Mouse (Mus musculus) spleen, adult 10 weeks (tissue): ENCODE data around the gene Srrm2. TPM values are rescaled to one million over a fixed set of nuclear protein-coding genes. Genes with fewer than 3 reads are reported as not detected.

Experiments used
- polyA plus RNA-seq: library from polyadenylated mRNA; stranded (reverse); fragments of 350-450 nt; fragmentation: Illumina TruSeq; extraction: RNeasy Lipid Tissue Mini Kit (QIAGEN cat#74804); gene quantifications from one replicate; pipeline ENCODE4 v1.2.3, GENCODE M21; 2015; ENCODE audit warnings: low replicate concordance; ENCODE audit not compliant: insufficient read depth

The Srrm2 gene
- 445 TPM for polyA plus RNA-seq

GRCm38 (mm10) chr17:23790269-23791078, at the start of gene Srrm2:
Gene Srrm2 (plus strand): TSS chr17:23790532.

GRCm38 (mm10) chr17:23740598-23741021, 49.7 kb upstream of the Srrm2 start, which contains the start of gene Paqr4:
Gene Paqr4 (minus strand): TSS chr17:23740867.

GRCm38 (mm10) chr17:23745301-23746251, 44.8 kb upstream of the Srrm2 start, which contains the start of gene Kremen2:
Gene Kremen2 (minus strand): TSS chr17:23745833.

DNA sequence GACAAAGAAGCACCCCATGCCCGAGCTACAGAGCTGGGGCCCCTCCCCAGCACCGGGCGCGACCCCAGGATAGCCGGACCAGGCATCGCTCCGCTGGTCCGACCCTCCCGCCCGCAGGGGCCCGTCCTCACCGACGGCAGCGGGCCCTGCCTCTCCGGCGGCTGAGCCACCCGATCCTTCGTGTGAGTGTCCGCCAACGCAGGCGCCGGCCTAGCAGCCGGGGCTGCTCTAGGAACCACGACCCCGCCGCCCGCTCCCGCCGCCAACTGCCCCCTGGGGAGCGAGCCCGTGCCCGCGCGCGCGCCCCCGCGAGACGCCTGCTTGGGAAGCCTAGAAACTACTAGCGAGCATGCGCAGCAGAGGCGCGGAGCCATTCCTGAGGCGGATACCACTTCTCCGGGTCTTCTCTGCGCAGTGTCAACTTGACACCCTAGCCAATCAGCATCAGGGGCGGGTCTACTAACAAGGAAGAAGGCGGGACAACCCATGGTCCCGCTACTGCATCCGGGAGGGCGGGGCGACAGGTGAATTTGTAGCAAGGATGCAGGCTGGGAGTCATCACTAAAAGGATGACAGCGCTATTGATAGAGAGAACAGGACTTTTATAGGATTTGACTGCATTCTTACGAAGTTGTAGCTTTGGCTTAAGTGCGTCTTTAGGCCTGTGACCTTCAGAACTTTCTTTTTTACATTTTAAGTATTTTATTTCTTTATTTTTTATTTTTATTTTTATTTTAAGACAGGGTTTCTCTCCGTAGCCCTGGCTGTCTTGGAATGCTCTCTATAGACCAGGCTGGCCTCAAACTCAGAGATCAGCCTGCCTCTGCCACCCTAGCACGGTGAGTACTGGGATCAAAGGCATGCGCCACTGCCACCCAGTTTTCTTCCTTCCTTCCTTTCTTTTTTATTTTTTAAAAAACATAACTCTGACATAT, 18.8 kb upstream of the Srrm2 start, which contains the start of gene Flywch1:
Flywch1 (minus strand) TSS at position 319 of the 935 bp plus-strand sequence.

GRCm38 (mm10) chr17:23785561-23786471, 4.5 kb upstream of the Srrm2 start, which contains the start of gene Flywch2:
Gene Flywch2 (minus strand): TSS chr17:23786081.

GRCm38 (mm10) chr17:23829064-23829619, 38.8 kb downstream of the Srrm2 start, which contains the start of gene Elob:
Gene Elob (minus strand): TSS chr17:23829136.

GRCm38 (mm10) chr17:23836006-23836575, 45.8 kb downstream of the Srrm2 start, which contains the start of gene Prss33:
Gene Prss33 (minus strand): TSS chr17:23836056.

GRCm38 (mm10) chr17:23843812-23844273, 53.5 kb downstream of the Srrm2 start, which contains the start of the genes Prss32 and Prss41:
Gene Prss32 (plus strand): TSS chr17:23843855.
Gene Prss41 (minus strand): TSS chr17:23844172.

DNA sequence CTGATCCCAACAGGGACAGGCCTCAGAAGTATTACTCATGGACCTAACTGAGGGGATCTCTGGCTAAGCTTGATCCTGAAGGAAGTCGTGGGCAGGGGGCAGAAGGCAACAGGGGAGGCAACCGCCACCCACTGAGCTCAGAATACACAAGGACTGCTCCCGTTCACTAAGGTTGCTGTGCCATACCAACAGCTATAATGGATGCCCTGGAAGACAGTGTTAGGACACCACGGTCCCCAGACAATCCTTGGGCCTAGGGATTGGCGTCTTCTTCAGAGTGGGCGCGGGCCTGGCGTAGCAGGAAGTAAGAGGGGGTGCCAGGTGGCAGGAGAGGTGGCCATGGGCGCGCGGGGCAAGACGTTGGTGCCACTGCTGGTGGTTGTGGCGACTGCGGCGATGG, 77.4 kb downstream of the Srrm2 start, which contains the start of gene Prss21:
Prss21 (plus strand) TSS at position 301 of the 400 bp plus-strand sequence.

Other genes starting within 250 kb of the Srrm2 start
- 4.4 TPM for gene Zfp213, start 226.3 kb upstream of the Srrm2 start, polyA plus RNA-seq
- 0.72 TPM for gene Zfp13, start 191.0 kb upstream of the Srrm2 start, polyA plus RNA-seq
- gene Zscan10, start 189.7 kb upstream of the Srrm2 start, polyA plus RNA-seq = not detected
- gene Mmp25, start 145.3 kb upstream of the Srrm2 start, polyA plus RNA-seq = 1.0 TPM
- gene Bicdl2, start 130.0 kb upstream of the Srrm2 start, polyA plus RNA-seq = not detected
- gene Hcfc1r1, start 116.9 kb upstream of the Srrm2 start, polyA plus RNA-seq = 29.3 TPM
- 9.4 TPM for gene Thoc6, start 116.7 kb upstream of the Srrm2 start, polyA plus RNA-seq
- 4.0 TPM for gene Tnfrsf12a, start 113.1 kb upstream of the Srrm2 start, polyA plus RNA-seq
- not detected for gene Cldn6, start 111.3 kb upstream of the Srrm2 start, polyA plus RNA-seq
- gene Cldn9, start 106.5 kb upstream of the Srrm2 start, polyA plus RNA-seq = not detected
- not detected for gene 1520401A03Rik, start 67.7 kb upstream of the Srrm2 start, polyA plus RNA-seq
- 7.6 TPM for gene Pkmyt1, start 64.2 kb upstream of the Srrm2 start, polyA plus RNA-seq
- gene Paqr4, start 49.7 kb upstream of the Srrm2 start, polyA plus RNA-seq = 3.6 TPM
- 0.28 TPM for gene Kremen2, start 44.7 kb upstream of the Srrm2 start, polyA plus RNA-seq
- gene Flywch1, start 18.9 kb upstream of the Srrm2 start, polyA plus RNA-seq = 9.9 TPM
- gene Flywch2, start 4.5 kb upstream of the Srrm2 start, polyA plus RNA-seq = 0.57 TPM
- gene Elob, start 38.6 kb downstream of the Srrm2 start, polyA plus RNA-seq = 39.3 TPM
- not detected for gene Prss33, start 45.5 kb downstream of the Srrm2 start, polyA plus RNA-seq
- gene Prss32, start 53.3 kb downstream of the Srrm2 start, polyA plus RNA-seq = not detected
- gene Prss41, start 53.6 kb downstream of the Srrm2 start, polyA plus RNA-seq = 0.12 TPM
- not detected for gene Prss21, start 77.5 kb downstream of the Srrm2 start, polyA plus RNA-seq
- gene Dcpp1, start 90.3 kb downstream of the Srrm2 start, polyA plus RNA-seq = not detected
- not detected for gene Dcpp2, start 90.3 kb downstream of the Srrm2 start, polyA plus RNA-seq
- not detected for gene Dcpp3, start 126.9 kb downstream of the Srrm2 start, polyA plus RNA-seq
- gene Sbp, start 151.1 kb downstream of the Srrm2 start, polyA plus RNA-seq = not detected
- gene Sbpl, start 164.7 kb downstream of the Srrm2 start, polyA plus RNA-seq = not detected
- gene Prss30, start 190.0 kb downstream of the Srrm2 start, polyA plus RNA-seq = 11.0 TPM
- not detected for gene Prss22, start 207.6 kb downstream of the Srrm2 start, polyA plus RNA-seq
- not detected for gene Prss27, start 247.6 kb downstream of the Srrm2 start, polyA plus RNA-seq